Mouse (Mus musculus) cerebellum, adult 2 months (tissue): Measurements from ENCODE around the gene Bysl.

ENCODE experiments used
- CTCF ChIP-seq: fragments of 200-500 bp; IDR thresholded peaks from 2 replicates; pipeline ENCODE4 v1.5.1; 2011; ENCODE audit warnings: low read depth, mild to moderate bottlenecking, control low read depth, low read length, moderate library complexity, borderline replicate concordance; ENCODE audit not compliant: insufficient read depth
- POLR2A ChIP-seq: fragments of 200-500 bp; IDR thresholded peaks from 2 replicates; pipeline ENCODE4 v1.6.1; 2011; ENCODE audit warnings: low read length, control low read depth, borderline replicate concordance; ENCODE audit not compliant: insufficient read depth

DNA sequence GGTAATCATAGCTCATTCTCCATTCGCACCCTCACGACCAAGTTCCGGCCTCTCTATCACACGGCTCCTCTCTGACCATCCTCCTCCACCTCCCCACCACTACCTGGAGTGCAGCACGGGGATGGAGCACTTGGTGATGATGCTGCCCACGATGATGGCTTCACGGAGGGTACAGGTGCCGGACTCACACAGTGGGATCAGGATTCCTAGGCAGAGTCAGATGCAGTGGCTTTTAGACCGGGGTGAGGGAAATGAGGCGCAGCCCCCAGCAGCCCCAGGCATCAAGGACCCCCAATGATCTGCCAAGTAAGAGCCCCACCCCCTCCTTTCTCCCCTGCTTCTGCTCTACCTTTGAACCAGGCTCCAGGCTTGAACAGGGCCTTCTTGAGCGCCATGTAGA is 9.0 kb downstream of the Bysl start:
- TF ChIP-seq POLR2A (no peak), CTCF (no peak)
